Mouse (Mus musculus): ENCODE data around the gene Art5. TPM values are rescaled to one million over a fixed set of nuclear protein-coding genes. Genes with fewer than 3 reads are reported as not detected.

Art5 gene
- polyA plus RNA-seq (2015; fragmentation: Nextera tagmentation; extraction: Ambion mirVana) = 3.1 and 3.9 TPM in 2 replicates

- no peaks in the 10 kb centered on the region for H3K36me3 ChIP-seq
- no peak within 1 kb of the TSS for H3K27ac ChIP-seq
- no peaks in the 10 kb centered on the region for H3K9me3 ChIP-seq
- 73% methylated on average over 7 of the region's 7 CpGs for WGBS
- no peaks in the 10 kb centered on the region for H3K27me3 ChIP-seq
- H3K9ac ChIP-seq = no peak within 1 kb of the TSS
- ATAC-seq (ENCODE audit: insufficient number of reproducible peaks, low FRiP score, low TSS enrichment, low read depth) = no peak
- peaks cover 13% of the 10 kb centered on the region for H3K4me1 ChIP-seq
- H3K4me2 ChIP-seq = no peak within 1 kb of the TSS
- H3K4me3 ChIP-seq = no peak within 1 kb of the TSS
Measured at GRCm38 (mm10) chr7:102109171-102109570, at the start of gene Art5. Gene Art5, minus strand, starts transcription at chr7:102109489.

DNA sequence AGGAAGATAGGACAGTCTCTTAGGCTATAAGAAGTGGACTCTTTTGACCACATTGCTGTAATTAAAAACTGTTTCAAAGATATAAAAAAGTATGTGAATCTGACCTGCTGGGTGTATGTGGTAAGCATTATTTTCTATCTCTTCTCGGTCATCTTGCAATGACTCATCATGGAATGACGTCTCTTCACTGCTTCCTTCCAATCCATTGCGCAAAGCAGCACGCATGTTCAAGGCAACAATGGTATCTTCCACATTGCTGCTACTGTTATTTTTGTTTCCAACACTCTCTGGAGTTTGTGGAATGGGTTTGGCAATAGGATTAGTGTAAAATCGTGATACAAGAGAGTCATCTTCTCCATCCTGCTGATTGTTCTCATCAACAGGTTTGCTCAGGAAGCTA is 44.4 kb upstream of the Art5 start:
- WGBS = 87% methylated on average over 5 of the region's 5 CpGs
- no peak overlapping the region for H3K4me2 ChIP-seq
- H3K27ac ChIP-seq = no peak overlapping the region
- H3K4me3 ChIP-seq = no peak overlapping the region
- no peaks in the 10 kb centered on the region for H3K27me3 ChIP-seq
- no peak overlapping the region for H3K9ac ChIP-seq
- H3K36me3 ChIP-seq = peaks cover 51% of the 10 kb centered on the region
- no peak for ATAC-seq (ENCODE audit: insufficient number of reproducible peaks, low FRiP score, low TSS enrichment, low read depth)
- H3K9me3 ChIP-seq = no peaks in the 10 kb centered on the region
- H3K4me1 ChIP-seq = no peaks in the 10 kb centered on the region

- H3K4me3 ChIP-seq = no peak overlapping the region
- H3K27me3 ChIP-seq = no peaks in the 10 kb centered on the region
- 95% methylated on average over 5 of the region's 5 CpGs for WGBS
- no peak for ATAC-seq (ENCODE audit: insufficient number of reproducible peaks, low FRiP score, low TSS enrichment, low read depth)
- H3K4me2 ChIP-seq = no peak overlapping the region
- H3K27ac ChIP-seq = no peak overlapping the region
- no peak overlapping the region for H3K9ac ChIP-seq
- H3K4me1 ChIP-seq = no peaks in the 10 kb centered on the region
- no peaks in the 10 kb centered on the region for H3K9me3 ChIP-seq
- peaks cover 82% of the 10 kb centered on the region for H3K36me3 ChIP-seq
Measured at GRCm38 (mm10) chr7:102137898-102138297, 28.6 kb upstream of the Art5 start.

- Histone ChIP-seq H3K9ac (no peak overlapping the region), H3K36me3 (peaks cover 83% of the 10 kb centered on the region), H3K27ac (no peak overlapping the region), H3K4me1 (no peaks in the 10 kb centered on the region), H3K9me3 (no peaks in the 10 kb centered on the region), H3K4me2 (no peak overlapping the region), H3K27me3 (no peaks in the 10 kb centered on the region), H3K4me3 (no peak overlapping the region)
- ATAC-seq (ENCODE audit: insufficient number of reproducible peaks, low FRiP score, low TSS enrichment, low read depth) = no peak
- 91% methylated on average over 1 of the region's 1 CpGs for WGBS
Measured at GRCm38 (mm10) chr7:102137464-102137863, 28.2 kb upstream of the Art5 start.

DNA sequence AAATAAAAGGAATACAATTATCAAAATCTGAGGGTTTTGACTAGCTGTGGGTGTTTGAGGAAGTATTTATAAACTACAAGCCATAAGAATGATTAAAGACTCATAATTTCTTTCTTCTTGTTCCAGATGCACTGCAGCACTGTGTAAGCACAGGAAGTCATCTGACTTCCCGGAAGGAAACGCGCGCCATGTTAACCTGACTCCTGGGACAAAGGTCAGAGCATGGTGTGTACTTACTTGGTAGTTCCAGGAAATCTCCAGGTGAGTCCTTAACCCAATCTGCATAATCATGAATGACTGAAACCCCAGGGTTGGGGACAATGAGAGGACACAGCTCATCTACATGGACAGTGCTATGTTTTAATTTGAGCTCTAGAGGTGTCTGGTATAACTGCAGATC is 23.1 kb upstream of the Art5 start:
- H3K4me2 ChIP-seq = no peak overlapping the region
- H3K4me3 ChIP-seq = no peak overlapping the region
- ATAC-seq (ENCODE audit: insufficient number of reproducible peaks, low FRiP score, low TSS enrichment, low read depth) = no peak
- WGBS = 86% methylated on average over 4 of the region's 4 CpGs
- peaks cover 74% of the 10 kb centered on the region for H3K36me3 ChIP-seq
- no peaks in the 10 kb centered on the region for H3K27me3 ChIP-seq
- H3K9me3 ChIP-seq = no peaks in the 10 kb centered on the region
- no peak overlapping the region for H3K27ac ChIP-seq
- H3K4me1 ChIP-seq = no peaks in the 10 kb centered on the region
- no peak overlapping the region for H3K9ac ChIP-seq

GRCm38 (mm10) chr7:102120326-102120725 is 11.0 kb upstream of the Art5 start:
- no peaks in the 10 kb centered on the region for H3K9me3 ChIP-seq
- no peaks in the 10 kb centered on the region; the same call in 1 of the 2 replicates for H3K4me1 ChIP-seq
- peaks cover 71% of the 10 kb centered on the region for H3K36me3 ChIP-seq
- H3K4me3 ChIP-seq = no peak overlapping the region
- no peaks in the 10 kb centered on the region for H3K27me3 ChIP-seq
- 94% methylated on average over 10 of the region's 10 CpGs for WGBS
- H3K27ac ChIP-seq = no peak overlapping the region
- no peak overlapping the region for H3K9ac ChIP-seq
- H3K4me2 ChIP-seq = no peak overlapping the region
- ATAC-seq (ENCODE audit: insufficient number of reproducible peaks, low FRiP score, low TSS enrichment, low read depth) = no peak

GRCm38 (mm10) chr7:102117382-102117781 is 8.1 kb upstream of the Art5 start:
- no peaks in the 10 kb centered on the region for H3K9me3 ChIP-seq
- H3K36me3 ChIP-seq = peaks cover 41% of the 10 kb centered on the region
- H3K9ac ChIP-seq = no peak overlapping the region
- no peak for ATAC-seq (ENCODE audit: insufficient number of reproducible peaks, low FRiP score, low TSS enrichment, low read depth)
- no peaks in the 10 kb centered on the region; the same call in 1 of the 2 replicates for H3K4me1 ChIP-seq
- H3K27ac ChIP-seq = no peak overlapping the region
- no peak overlapping the region for H3K4me3 ChIP-seq
- no peak overlapping the region for H3K4me2 ChIP-seq
- WGBS = 71% methylated on average over 6 of the region's 6 CpGs
- no peaks in the 10 kb centered on the region for H3K27me3 ChIP-seq

DNA sequence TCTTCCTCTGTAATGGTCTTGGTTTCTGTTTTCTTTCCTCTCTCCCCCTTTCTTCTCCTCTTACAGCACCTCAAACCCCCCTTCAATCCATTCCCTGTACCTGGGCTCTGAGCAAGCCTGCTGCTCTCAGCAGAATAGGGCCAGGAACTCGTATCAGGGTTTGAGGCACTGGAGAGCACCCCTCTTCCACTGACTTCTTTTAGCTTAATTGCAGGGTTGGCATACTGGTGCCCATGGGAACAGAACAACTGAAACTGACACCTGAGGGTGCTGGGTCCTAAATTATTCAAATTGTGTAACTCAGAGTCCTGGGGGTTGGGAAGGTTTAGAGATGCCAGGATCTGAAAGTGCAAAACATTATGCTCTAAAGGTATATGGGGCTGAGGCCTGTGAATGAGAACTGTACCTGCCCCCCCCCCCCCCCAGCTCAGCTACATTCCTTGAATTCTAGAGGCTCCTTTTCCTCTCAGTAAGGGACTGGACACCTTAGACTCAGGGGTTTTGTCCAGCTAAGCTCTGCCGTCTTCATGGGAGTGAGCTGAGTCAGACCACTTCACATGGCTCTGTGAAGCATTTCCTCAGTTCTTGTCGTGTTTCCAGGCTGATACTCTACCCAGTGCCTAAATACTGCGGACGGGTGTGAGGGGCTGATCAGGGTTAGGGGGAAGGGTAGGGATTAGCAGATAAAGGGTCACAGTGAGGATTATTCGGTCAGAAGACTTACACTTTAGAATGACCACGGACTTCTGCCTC is 7.5 kb upstream of the Art5 start, which contains the start of gene Chrna10:
Gene Chrna10 (minus strand): TSS at position 250 of the 753 bp plus-strand sequence.
- 42% methylated on average over 7 of the region's 7 CpGs for WGBS
- no peak for ATAC-seq (ENCODE audit: insufficient number of reproducible peaks, low FRiP score, low TSS enrichment, low read depth)
- H3K4me1 ChIP-seq = no peaks in the 10 kb centered on the region; the same call in 1 of the 2 replicates

GRCm38 (mm10) chr7:102113151-102113729 is 4.0 kb upstream of the Art5 start:
- H3K36me3 ChIP-seq = peaks cover 2% of the 10 kb centered on the region; the same call in 1 of the 2 replicates
- no peak overlapping the region for H3K27ac ChIP-seq
- ATAC-seq (ENCODE audit: insufficient number of reproducible peaks, low FRiP score, low TSS enrichment, low read depth) = no peak
- H3K4me2 ChIP-seq = no peak overlapping the region
- 80% methylated on average over 45 of the region's 45 CpGs for WGBS
- no peak overlapping the region for H3K9ac ChIP-seq
- peaks cover 1% of the 10 kb centered on the region; the same call in 1 of the 2 replicates for H3K4me1 ChIP-seq
- no peaks in the 10 kb centered on the region for H3K9me3 ChIP-seq
- H3K27me3 ChIP-seq = no peaks in the 10 kb centered on the region
- no peak overlapping the region for H3K4me3 ChIP-seq

More for the DNA sequence above, 7.5 kb upstream of the Art5 start, which contains the start of gene Chrna10:
- no peaks in the 10 kb centered on the region for H3K9me3 ChIP-seq
- no peak within 1 kb of the TSS for H3K27ac ChIP-seq
- H3K9ac ChIP-seq = no peak within 1 kb of the TSS
- no peak within 1 kb of the TSS for H3K4me2 ChIP-seq
- H3K27me3 ChIP-seq = no peaks in the 10 kb centered on the region
- H3K36me3 ChIP-seq = peaks cover 35% of the 10 kb centered on the region
- H3K4me3 ChIP-seq = no peak within 1 kb of the TSS

GRCm38 (mm10) chr7:102109746-102110145 is 457 bp upstream of the Art5 start:
- no peak overlapping the region for H3K4me3 ChIP-seq
- H3K4me2 ChIP-seq = no peak overlapping the region
- 86% methylated on average over 4 of the region's 4 CpGs for WGBS

DNA sequence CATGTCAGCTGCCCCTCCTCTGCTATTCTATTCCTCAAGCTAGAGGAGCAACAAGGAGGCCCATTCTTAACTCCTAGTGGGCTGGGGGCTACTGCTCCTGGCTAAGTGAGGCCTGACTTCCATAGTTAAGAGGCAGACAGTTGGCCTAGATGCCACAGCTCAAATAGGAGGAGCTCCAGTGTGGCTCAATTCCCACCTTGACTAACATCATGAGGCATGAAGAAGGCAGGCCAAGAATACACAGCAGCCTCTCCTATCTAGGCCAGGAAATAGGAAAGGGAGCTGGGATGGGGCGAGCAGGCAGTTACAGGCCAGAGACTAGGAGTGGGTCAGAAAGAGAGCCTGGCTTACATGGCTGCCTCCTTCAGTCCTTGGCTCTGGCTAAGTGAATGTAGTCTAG is 1.1 kb downstream of the Art5 start:
- H3K4me3 ChIP-seq = no peak overlapping the region
- 89% methylated on average over 1 of the region's 1 CpGs for WGBS
- no peaks in the 10 kb centered on the region for H3K36me3 ChIP-seq
- no peak overlapping the region for H3K4me2 ChIP-seq
- H3K27me3 ChIP-seq = no peaks in the 10 kb centered on the region
- no peak for ATAC-seq (ENCODE audit: insufficient number of reproducible peaks, low FRiP score, low TSS enrichment, low read depth)
- no peak overlapping the region for H3K9ac ChIP-seq
- no peaks in the 10 kb centered on the region for H3K9me3 ChIP-seq
- H3K4me1 ChIP-seq = peaks cover 13% of the 10 kb centered on the region
- H3K27ac ChIP-seq = no peak overlapping the region

More at GRCm38 (mm10) chr7:102109746-102110145, 457 bp upstream of the Art5 start:
- peaks cover 13% of the 10 kb centered on the region for H3K4me1 ChIP-seq
- no peaks in the 10 kb centered on the region for H3K36me3 ChIP-seq
- no peaks in the 10 kb centered on the region for H3K27me3 ChIP-seq
- no peak overlapping the region for H3K27ac ChIP-seq
- H3K9me3 ChIP-seq = no peaks in the 10 kb centered on the region
- ATAC-seq (ENCODE audit: insufficient number of reproducible peaks, low FRiP score, low TSS enrichment, low read depth) = no peak
- no peak overlapping the region for H3K9ac ChIP-seq

DNA sequence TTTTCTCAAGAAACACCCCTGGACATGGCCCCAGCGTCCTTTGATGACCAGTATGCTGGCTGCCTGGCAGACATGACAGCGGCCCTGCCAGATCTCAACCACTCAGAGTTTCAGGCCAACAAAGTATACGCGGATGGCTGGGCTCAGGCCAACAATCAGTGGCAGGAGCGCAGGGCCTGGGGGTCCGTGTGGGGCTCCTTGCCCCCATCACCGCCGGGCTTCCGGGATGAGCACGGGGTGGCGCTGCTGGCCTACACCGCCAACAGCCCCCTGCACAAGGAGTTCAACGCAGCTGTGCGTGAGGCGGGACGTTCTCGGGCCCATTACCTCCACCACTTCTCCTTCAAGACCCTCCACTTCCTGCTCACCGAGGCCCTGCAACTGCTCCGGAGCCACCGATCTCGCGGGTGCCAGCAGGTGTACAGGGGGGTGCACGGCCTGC is 2.6 kb downstream of the Art5 start:
- Histone ChIP-seq H3K4me3 (peak overlapping the region; percentile 28), H3K4me1 (peaks cover 13% of the 10 kb centered on the region), H3K4me2 (peak overlapping the region; percentile 62), H3K36me3 (no peaks in the 10 kb centered on the region), H3K9ac (0 out of 2 replicates have a peak overlapping the region, but pooled peaks have one; percentile 23), H3K27ac (no peak overlapping the region), H3K9me3 (no peaks in the 10 kb centered on the region), H3K27me3 (no peaks in the 10 kb centered on the region)
- WGBS = 11% methylated on average over 23 of the region's 23 CpGs
- ATAC-seq (ENCODE audit: insufficient number of reproducible peaks, low FRiP score, low TSS enrichment, low read depth) = no peak

Measured in limb, embryonic 15.5 days (tissue).